Mouse (Mus musculus) layer of hippocampus, adult 8-10 months (tissue): ENCODE measurements around the gene Man1a. TPM values are rescaled to one million over a fixed set of nuclear protein-coding genes. Genes with fewer than 3 reads are reported as not detected.

Experiments used
- DNase-seq, 2 experiments: peaks; one replicate each; pipeline ENCODE4 v3.0.0; 2022; ENCODE audit warnings: low spot score in 2 of 2
- total RNA-seq, 4 experiments: library from RNA; stranded (reverse); gene quantifications; 2 replicates each; pipeline ENCODE4 v1.2.4; 2022

Gene Man1a
- total RNA-seq, 4 experiments from 2014 or later: 62.8 to 66.7 (median 65.3) TPM

DNA sequence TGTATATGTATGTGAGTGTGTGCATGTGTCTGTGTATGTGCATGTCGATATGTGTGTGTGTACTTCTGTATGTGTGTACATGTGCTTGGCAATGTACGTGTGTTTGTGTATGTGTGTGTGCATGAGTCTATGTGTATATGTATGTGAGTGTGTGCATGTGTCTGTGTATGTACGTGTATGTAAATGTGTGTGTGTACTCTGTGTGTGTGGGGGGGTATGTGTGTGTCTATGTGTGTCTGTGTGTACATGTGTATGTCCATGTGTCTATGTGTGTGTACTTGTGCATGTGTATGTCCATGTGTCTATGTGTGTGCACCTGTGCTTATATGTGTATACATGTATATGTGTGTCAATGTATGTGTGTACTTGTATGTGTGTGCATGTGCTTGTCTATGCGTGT is 15.2 kb downstream of the Man1a start:
- DNase-seq: no peak

DNA sequence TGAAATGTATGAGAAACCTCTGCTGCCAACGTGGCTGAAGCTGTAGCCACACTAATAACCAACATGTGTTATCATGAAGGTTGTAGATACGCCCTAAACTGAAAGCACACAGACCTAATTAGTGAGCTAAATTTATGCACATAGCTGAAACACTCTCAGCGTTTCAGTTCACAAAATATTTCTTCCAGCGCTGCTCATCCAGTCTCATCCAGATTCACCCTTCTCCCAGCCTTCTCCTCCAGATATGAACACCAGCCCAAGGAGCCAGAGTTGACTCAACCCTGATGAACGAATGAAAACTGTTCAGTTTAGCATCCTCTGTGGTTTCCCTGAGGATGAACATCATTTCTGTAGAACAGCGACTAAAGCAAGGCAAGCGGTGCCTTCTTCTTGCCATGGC is 15.8 kb downstream of the Man1a start:
- DNase-seq: no peak

DNA sequence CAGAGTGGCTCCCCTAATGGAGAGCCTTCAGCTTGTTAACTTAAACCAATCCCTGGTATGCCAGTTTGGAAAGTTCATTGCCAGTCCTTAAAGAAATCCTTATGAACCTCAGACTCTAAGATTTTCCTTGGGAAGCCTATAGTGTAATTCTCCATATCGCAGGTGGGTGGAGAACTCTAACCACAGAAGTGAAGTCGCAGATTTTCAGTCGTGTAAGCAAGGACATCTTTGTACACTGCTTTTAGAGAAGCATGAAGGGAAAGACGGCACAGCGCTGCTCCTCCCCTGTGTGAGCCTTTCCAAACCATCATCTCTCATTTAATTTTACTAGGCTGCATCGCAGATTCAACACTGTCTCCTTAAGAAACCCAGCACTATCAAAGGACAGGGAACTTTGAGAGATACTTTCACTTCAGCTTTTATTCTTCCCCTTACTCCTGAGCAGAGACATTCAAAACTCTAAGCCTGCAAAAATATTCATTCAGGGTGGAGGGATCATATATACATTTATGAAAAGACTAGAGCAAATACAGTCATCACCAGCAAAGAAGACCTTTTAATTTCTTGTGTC is 16.6 kb downstream of the Man1a start:
- DNase-seq: no peak

DNA sequence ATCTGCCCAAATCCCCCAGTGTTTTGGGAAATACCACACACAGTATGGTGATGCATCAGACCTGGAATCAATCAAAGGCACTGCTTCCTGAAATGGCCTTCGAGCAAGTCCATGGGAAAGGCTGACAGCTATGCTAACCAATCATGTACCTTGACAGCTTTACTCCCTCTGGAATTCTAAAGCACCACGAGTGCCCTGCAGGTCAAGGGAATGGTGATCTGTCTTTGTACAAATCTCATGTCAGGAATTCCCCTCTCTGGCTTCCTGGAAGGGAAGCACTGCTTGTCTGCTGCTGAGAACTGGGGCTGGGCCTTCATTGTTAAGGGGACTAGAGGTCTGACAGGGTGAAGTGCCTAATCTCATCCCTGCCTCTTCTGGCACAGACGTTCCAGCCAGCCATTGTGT is 17.3 kb downstream of the Man1a start:
- no peak for DNase-seq

DNA sequence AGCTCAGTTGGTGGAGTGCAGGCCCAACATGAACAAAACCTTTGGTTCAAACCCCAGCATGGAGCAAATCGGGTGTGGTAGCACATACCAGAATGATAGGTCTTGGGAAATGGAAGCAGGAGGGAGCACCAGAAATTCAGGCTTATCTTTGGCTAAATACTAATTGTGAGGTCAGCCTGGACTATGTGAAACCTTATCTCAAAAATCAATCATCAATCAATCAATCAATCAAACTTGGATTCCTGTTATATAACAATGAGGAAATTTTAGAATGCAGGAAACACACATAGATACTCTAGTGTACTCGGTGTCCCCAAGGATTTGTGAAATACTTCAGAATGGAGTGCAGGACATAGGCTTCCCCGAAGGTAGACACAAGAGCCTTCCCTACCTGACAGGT is 17.8 kb downstream of the Man1a start:
- no peak for DNase-seq

DNA sequence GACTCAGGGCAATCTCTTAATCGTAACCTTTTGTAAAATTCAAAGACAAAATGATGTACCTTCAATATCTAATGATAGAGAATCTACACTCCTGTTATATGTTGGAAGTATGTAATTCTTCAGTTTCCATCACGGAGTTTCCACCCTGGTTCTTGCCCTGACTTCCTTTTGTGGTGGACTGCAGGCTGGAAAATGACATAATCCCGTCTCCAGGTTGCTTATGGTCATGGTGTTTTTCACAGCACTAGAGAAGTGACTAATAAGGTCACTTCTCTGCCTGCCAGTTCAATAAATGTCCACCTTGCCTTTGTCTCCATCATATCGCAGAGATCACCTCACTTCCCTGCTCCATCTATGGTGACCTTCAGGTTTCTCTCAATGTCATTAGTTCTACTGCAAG is 22.2 kb downstream of the Man1a start:
- no peak for DNase-seq

DNA sequence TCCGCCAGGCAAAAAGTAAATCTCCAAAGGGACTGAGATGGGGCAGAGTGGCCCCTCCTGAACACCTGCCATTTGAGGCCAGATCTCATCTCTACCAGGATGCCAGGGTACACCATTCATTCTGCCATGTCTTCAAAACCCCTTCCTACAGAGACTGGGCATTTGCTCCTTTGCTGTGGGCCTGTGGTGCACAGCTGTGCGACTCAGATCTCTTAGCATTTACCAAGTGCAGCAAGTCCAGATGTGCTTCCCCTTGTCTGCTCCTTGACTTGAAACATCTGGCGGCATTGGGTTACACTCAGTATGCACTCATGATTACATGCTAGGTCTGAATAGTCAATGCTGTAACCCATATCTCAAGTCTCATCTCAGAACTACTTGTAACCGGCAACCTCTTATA is 28.5 kb downstream of the Man1a start:
- DNase-seq: no peak

DNA sequence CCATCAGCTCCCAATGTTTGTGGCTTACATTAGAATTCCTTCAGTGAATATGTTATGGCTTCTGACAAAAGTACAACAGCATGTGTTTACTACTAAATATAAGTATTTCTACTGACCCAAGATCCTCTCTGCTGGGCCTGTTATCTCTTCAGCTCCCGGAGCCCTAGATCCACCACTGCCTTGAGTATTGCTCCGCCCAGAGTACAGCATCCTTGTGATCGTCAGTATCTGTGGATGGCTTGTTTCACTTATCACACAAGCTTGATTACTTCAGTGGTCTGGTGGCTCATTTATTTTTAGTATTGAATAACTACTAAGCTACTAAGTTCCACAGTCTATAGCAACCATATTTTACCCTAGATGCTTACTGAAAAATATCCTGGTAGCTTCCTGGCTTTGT is 33.1 kb downstream of the Man1a start:
- DNase-seq: no peak

DNA sequence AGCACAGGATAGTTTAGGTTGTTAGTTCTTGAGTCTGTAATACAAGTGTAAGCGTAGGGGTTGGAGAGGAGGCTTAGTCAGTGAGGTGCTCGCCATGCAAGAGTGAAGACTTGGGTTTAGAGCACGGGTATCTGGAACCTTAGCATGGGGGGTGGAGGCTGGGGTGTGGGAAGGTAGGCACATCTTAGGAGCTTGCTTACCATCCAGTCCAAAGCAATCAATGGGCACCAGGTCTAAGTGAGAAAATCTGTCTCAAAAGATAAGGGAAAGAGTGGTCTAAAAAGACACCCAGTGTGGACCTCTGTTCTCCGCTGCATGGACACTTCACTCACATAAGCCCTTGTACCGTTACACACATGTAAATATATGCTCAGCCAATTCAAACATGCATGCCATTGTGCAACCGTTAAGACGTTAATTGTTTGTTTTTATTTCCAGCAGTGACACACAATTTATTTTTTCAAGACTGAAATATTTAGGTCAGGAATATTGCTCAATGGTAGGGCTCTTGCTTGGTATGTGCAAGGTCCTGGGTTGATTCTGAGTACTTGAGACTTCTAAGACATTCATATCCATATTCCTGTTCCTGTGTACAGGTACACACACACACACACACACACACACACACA is 34.1 kb downstream of the Man1a start:
- no peak for DNase-seq

DNA sequence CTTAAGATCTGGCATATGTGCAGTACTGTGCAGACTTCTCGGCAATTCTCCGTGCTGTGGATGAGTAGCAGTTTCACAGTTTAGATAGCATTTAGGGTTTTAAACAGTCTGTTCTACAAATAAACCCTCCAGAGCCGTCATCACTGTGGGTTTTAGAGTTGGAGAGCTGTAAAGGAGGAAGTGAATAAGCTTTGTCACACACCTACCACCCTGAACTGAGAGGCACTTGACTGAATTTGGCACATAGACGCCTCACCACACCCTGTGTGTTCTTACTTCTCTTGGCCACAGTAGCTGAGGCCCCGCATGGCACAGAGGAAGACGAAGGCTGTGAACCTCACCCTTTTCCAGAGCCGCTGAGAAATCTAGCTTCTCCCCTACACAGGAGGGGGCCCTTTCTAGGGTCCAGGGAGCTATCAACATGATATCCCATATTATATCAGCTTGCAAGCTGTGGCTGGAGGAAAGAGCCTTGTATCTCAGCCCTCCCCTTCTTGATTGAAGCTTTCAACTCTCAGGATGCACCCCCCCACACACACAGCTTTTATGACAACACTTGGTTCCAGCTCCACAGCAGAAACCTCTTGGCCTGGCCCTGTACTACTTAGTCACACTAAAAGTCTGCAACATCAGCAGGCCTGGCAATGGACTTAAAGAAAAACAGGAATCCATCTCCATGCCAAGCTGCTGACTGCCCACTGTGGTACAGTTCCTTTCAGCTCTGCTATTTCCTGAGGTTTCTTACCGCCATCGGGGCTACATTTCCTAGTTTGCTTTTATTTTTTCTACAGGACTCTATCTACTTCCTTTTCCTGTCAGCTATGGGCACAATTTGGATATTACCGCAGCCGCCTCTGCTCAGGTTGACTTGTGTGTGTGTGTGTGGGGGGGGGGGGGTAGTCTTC is 35.9 kb downstream of the Man1a start:
- DNase-seq: peak; percentile 14 to 22

DNA sequence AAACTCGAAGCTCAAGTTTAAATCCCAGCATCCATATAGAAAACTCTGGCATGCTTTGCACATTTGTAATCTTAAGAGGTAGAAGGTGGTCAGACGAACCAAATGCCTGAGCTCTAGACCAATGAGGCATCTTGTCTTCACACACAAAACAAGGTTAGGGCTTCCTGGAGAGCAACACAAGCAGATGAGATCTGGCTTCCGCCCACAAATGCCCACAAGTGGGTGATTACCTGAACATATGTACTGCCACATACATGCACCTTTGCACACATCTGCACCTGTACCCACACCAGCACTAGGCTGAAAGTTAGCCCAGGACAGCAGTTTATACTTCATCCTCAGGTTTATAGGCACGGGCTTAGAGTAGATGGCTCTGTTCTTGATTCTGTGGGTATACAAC is 36.7 kb downstream of the Man1a start:
- no peak for DNase-seq

DNA sequence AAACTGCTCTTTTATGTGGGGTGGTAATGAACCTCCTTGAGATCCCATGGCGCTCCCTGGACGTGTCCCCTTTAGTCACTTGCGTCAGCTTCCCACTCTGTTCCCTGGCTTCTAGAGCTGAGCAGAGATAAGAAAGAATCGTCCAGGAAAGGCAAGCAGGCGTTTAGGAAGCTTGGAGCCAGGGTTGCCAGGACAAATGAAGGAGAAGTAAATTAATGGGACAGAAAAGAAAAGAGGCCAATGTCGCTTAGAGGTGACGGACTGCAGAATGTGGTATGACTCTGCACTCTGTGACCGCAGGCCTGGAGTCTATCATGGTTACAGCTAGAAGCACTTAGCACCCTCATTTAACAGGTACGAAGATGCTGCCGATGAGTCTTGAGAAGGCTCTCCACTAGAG is 37.7 kb downstream of the Man1a start:
- no peak for DNase-seq

DNA sequence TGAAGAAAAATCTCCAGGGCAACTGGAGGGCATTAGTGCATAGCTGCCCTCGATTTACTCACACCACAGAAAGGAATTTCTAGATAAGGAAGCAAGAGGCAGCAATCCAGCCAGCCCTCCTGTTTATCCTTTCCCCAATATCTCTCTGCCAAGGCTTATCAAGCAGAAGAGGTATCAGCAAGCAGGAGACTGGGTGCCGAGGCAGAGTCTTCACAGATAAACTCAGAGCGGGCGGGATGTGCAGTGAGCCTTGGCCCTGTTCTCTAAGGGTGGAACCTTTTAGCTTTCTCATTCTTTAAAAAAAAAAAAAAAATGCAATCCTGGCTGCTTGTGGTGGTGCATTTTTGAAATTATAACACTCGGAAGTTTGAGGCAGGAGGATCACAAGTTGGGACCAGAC is 38.2 kb downstream of the Man1a start:
- DNase-seq: no peak

DNA sequence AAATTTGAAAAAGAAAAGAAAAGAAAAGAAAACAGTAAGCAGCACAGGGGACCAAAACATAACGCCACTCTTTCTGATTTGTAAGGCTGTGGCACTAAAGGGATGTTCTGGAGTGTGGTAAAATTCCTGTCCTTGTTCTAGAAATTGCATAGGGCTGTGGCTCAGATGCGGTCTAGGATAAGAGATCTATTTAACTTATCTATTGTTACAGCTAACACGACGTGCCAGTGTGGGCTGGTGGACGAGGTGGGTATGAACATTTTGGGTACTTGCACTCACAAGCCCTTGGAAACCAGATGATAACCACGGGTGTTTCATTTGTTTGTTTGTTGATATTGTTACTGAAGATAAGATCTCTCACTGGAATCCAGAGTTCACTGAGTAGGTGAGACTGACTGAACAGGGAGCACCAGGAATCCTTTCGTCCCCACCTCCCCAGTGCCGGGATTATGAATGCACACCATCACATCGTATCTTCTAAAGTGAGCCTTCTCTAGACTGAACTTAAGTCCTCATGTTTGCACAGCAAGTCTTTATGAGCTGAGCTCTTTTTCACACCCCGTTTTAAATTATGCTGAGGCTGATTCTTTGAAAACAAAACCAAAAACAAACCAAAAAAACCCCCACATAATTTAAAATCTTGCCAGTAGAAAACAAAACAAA is 38.9 kb downstream of the Man1a start:
- DNase-seq: no peak

DNA sequence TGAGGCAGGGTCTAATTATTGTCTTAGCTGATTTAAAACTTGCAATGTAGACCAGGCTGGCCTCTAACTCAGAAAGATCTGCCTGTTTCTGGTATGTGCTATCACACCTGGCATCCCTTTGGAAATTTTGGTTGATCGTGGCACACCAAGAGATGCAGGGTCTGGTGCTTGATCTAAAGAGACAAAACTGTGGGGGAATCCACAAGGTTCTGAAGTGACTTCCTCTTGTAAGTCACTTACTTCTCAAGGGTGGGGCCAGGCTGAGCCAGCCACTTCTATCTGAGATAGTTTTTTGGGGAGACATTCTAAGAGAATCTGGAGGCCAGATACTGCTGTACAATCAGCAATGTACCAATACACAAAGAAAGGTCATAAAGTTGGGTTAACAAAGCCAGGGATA is 40.8 kb downstream of the Man1a start:
- no peak for DNase-seq

DNA sequence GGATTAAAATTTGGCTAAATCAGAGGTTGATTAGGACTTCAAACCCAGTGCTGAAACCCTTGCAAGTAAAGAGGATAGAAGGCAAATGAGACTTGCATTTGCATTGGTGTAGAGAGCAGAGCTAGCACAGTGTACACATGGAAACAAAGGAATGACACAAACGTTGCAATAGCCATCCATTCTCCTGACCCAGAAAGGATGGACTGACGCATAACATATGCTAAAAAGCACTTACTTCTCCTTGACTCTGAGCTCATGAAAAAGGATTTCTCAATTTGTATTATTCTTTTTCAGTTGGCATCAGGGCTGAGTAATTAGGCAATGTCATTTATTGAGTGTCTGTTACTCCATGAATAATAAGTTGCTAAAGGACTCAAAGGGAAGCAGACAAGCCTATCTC is 41.6 kb downstream of the Man1a start:
- no peak for DNase-seq

DNA sequence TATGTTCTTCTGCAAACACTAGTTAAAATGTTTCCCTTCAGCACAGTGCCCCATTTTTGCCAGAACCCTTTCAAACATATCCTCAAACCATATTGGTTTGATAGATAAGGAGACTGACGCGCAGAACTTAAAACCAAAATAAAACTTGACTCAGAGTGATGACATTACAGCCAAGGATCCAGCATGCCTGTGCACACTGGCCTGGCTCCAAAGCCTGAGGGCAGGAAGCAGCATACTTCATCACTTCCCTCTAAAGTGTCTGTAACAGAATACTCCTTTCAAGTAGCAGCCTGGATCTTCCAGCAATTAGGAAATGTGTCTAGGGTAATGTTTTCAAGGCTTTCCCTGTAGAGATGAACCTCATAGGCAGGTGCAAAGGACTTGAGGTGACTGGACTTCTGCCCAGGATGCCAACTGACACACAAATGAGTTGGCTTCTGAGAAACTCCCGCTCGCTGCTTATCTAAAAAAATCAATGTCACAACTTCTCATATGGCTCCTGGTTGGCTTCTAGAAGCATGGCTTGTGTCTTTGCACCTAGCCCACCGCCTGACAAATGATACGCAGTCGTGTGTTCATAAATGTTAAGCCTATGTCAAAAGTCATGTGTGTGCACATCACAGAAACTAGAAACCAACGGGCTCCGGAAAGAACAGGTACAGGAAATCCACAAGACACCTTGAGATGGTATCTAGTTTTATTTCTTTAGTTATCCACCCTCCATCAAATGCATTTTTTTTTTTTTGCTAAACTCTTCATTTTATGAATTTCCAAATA is 43.9 kb downstream of the Man1a start:
- DNase-seq: no peak

DNA sequence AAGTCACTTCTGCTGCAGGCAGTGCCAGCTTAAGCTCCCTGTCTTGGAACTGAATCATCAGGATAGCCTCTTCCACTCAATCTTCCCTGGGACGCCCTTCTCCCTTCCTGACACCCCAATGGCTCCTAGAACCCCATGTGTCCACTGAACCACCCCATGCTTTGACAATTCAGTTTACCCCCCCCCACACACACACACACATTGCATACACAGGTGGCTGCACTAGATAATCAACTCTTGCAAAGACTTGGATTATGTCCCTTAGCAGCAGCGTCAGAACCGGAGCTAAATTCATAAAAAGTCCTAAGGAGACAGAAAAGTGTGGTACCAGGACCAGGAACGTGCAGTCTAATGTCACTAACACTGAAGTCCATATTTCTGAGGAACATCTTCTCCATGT is 47.5 kb downstream of the Man1a start:
- no peak for DNase-seq

DNA sequence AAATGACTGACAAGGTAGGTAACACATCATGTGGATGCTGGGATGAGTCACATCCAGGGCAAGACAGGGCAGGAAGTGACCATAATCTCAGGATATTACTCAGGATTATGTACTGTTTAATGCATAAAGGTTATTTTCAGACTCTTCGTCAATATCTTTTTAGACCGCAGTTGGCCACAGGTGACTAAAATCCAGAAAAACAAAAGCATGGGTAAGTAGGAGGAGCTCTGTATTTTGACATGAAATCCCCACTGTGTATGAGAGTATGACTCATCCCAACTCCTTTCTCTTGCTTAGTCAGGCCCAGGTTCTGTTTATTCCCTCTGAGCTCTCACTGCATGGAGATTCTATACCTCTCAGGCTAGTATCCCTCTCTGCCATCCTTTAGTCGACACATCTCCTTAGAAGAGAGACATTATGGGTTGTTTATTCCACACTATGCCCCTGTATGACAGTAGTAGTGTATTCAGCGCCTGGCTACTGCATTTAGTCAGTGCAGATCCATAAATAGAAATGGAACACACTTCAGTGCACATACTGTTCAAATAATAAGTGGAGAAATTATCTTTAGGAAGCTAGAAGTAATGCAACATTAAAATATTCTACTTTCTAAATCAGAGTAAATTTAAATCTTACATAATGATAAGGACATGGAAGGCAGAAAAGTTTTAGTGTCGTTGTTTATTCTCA is 49.5 kb downstream of the Man1a start:
- no peak for DNase-seq

DNA sequence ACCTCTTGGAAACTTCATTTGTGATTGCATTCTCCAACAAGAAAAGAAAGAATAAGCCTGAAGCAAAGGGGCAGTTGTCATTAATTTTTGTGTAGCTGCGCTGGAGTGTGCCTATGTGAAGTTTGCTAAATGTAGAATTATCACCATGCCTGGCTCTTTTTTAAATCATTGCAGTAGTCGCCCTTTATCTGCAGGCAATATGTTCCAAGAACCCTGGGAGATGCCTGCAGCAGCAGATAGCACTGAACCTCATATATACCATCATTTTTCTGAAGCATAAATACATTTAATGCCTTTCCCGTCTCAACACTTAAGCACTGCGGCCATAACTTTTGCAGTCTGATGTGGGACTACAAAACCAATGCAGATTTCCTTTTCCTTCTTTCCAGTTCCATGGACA is 50.3 kb downstream of the Man1a start:
- DNase-seq: no peak

DNA sequence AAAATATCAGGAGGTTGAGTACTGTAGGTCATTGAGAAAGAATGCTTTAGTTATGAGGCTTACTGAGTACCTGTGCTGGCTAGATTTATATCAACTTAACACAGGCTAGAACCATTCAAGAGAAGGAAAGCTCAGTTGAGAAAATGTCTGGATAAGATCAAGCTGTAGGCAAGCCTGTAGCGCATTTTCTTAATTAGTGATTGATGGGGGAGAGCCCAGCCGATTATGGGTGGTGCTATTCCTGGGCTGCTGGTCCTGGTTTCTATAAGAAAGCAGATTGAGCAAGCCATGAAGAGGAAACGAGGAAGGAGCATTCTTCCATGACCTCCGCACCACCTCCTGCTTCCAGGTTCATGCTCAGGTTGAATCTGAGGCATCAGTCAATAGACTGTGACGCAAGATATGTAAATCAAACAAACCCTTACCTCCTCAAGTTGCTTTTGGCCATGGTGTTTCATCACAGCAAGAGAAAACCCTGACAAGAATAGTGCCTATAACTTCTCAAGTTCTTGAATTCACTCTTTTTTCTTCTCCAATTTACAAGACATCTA is 58.4 kb downstream of the Man1a start:
- DNase-seq: no peak
